Mouse (Mus musculus): ENCODE results near the gene March9.

GRCm38 (mm10) chr10:127098514-127098913 is 38.5 kb upstream of the March9 start:
- TF ChIP-seq CTCF (IDR thresholded peaks at IDR 0.05; ENCODE audit: low read depth, low read length), result no peak
- TF ChIP-seq POLR2A (IDR thresholded peaks at IDR 0.05; ENCODE audit: extremely low read depth, insufficient read depth, low read length), result no peak

All from liver, adult 2 months (tissue).